Mouse (Mus musculus): ENCODE data around the gene Arhgap28. TPM values are rescaled to one million over a fixed set of nuclear protein-coding genes. Genes with fewer than 3 reads are reported as not detected.

Gene Arhgap28
- 4.8 and 9.4 TPM in 2 replicates for polyA plus RNA-seq (2012; rRNA removed)

DNA sequence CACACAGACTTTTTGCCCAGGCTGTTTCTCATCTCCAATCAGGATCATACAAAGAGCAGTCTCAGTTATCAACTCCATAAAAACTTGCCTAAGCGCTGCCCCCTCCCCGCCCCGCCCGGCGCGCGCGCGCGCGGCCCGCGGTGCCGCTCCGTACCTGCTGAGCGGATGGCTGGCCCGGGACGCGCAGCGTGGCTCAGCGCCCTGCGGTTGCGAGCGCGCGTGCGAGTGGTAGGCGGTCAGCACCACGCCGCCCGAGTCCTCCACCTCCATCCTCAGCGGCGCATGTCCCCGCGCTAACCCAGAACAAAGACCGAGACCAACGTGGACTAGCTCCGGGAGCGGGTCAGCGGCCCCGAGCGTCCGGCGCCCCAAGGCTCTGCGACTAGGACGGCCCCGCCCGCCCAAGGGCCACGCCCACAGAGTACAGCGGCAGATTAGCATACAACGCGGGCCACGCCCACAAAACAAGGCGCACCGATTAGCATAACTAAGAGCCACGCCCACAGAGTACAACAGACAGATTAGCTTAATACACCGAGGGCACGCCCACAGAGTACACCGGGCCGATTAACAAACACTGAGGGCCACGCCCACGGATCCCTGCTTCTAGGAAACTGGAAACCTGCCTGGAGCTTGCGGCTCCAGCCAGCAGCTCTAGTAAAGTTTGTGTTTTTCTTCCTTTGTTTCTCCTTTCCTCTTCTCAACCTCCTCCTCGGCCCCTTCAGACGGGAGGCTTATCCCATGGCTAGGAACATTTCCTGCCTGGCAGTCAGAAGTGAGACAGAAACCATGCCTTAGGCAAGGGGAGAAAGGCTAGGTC lies at the start of gene Arhgap28:
TSS of gene Arhgap28 (minus strand) at position 380 of the 820 bp plus-strand sequence.
- DNase-seq (ENCODE audit: low read depth): peak; percentile 92
- TF ChIP-seq POLR2A (IDR thresholded peaks at IDR 0.05; ENCODE audit: borderline replicate concordance, extremely low read depth, insufficient read depth, insufficient read length, poor library complexity, severe bottlenecking) (0 out of 2 replicates have a peak, but pooled peaks have one; percentile 19), CTCF (IDR thresholded peaks at IDR 0.05; ENCODE audit: borderline replicate concordance, extremely low read depth, insufficient read depth, insufficient read length) (no peak)

DNA sequence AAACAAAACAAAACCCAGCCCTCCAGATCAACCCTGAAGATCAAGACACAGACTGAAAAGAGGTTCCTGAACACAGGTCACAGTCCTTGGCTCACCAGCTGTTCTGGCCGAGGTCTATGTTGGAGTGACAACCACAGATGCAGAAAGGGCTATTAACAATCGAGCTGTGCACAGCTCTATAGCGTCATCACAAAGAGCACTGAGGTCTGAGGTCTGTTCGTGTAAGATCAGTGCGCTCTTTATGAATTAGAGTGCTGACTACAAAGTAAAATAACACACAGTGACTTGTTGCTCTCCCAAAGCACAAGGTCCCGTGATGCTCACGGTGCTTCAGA lies 42.4 kb upstream of the Arhgap28 start:
- TF ChIP-seq POLR2A (IDR thresholded peaks at IDR 0.05; ENCODE audit: borderline replicate concordance, extremely low read depth, insufficient read depth, insufficient read length, poor library complexity, severe bottlenecking) (no peak), CTCF (IDR thresholded peaks at IDR 0.05; ENCODE audit: borderline replicate concordance, extremely low read depth, insufficient read depth, insufficient read length) (no peak)
- DNase-seq (ENCODE audit: low read depth): no peak

DNA sequence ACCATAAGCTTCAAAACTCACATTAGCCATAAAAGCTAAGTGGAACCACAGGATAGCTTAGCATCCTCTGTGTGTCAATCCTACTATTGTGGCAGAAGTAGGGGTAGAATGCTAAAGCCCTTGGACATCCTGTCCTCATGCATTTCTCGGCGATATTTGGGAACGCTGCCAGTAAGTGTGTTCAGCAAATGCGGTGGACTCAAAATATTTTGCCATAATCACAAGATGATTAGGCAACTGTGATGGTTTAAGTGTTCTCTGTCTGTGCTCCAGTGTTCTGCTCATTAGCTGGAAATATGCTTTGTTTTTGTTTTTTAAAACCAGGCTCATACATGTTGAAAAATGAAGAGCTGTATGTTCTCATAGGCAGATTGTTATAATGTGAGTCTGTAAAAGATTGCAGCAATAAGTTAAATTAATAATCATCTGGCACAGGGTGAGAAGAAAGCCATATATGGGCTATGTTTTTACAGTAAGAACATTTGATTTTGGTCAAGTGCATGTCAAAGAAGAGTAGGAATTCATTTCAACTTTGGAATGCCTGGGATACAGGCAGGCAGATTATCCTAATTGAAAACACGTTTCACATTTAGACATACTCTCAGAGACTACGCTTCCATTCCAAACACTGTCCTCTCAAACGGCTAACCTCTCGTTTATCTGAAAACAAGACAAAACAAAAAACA lies 41.9 kb upstream of the Arhgap28 start:
- TF ChIP-seq POLR2A (IDR thresholded peaks at IDR 0.05; ENCODE audit: borderline replicate concordance, extremely low read depth, insufficient read depth, insufficient read length, poor library complexity, severe bottlenecking) (no peak), CTCF (IDR thresholded peaks at IDR 0.05; ENCODE audit: borderline replicate concordance, extremely low read depth, insufficient read depth, insufficient read length) (no peak)
- no peak for DNase-seq (ENCODE audit: low read depth)

DNA sequence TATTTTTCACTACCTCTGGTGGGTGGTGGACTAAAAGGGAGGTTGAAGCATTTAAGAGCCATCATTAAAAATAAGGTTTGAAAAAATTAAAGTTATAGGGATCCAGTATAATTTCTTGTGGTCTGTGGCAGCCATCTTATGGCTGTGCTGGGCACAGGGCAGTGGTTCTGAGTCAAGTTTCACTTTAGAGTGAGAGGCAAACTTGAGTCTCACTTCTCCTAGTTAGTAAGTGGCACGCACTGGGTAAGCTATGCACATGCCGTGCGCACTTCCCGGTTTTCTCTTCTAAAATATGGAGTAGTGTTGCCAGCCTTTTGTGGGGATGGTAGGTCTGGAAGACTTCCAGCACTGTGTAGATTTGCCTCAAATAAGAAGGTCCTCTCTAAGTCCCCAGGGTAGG lies 38.5 kb upstream of the Arhgap28 start:
- TF ChIP-seq CTCF (IDR thresholded peaks at IDR 0.05; ENCODE audit: borderline replicate concordance, extremely low read depth, insufficient read depth, insufficient read length): no peak
- no peak for TF ChIP-seq POLR2A (IDR thresholded peaks at IDR 0.05; ENCODE audit: borderline replicate concordance, extremely low read depth, insufficient read depth, insufficient read length, poor library complexity, severe bottlenecking)
- no peak for DNase-seq (ENCODE audit: low read depth)

DNA sequence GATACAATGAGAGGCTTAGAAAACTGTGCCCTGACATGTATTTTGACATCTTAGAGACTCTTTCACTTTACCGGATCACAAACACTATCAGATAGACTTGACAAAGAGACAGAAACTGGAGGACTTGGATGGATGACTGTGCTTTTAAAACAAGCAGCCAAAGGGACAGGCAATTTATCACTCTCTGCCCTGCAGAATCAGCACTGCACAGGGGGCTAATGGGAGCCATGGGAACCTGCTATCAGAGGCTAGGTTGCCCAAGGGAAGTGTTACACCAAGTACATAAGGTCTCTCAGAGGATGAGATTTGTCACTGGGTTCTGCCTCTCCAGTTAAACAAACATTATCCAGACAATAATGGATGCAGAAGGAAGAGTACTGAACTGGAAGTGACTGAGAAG lies 33.1 kb upstream of the Arhgap28 start:
- no peak for TF ChIP-seq CTCF (IDR thresholded peaks at IDR 0.05; ENCODE audit: borderline replicate concordance, extremely low read depth, insufficient read depth, insufficient read length)
- TF ChIP-seq POLR2A (IDR thresholded peaks at IDR 0.05; ENCODE audit: borderline replicate concordance, extremely low read depth, insufficient read depth, insufficient read length, poor library complexity, severe bottlenecking): no peak
- DNase-seq (ENCODE audit: low read depth): no peak

DNA sequence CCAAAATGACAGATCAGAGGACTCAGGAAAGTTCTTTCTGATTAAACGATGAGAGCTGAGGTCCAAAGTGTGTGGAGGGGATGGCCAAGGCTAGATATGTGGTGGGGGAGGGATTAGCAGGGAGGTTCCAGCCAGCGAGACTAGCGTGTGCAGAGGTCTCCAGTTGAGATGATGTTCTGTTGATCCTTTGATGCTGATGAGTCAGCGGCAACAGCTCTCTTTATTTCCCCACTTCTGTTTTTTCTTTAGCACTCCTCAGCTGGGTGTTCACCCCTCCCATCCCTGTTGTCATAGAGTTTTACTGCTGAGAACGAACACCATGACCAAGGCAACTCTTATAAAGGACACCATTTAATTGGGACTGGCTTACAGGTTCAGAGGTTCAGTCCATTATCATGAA lies 25.6 kb upstream of the Arhgap28 start:
- DNase-seq (ENCODE audit: low read depth): no peak
- TF ChIP-seq CTCF (IDR thresholded peaks at IDR 0.05; ENCODE audit: borderline replicate concordance, extremely low read depth, insufficient read depth, insufficient read length) (no peak), POLR2A (IDR thresholded peaks at IDR 0.05; ENCODE audit: borderline replicate concordance, extremely low read depth, insufficient read depth, insufficient read length, poor library complexity, severe bottlenecking) (no peak)

DNA sequence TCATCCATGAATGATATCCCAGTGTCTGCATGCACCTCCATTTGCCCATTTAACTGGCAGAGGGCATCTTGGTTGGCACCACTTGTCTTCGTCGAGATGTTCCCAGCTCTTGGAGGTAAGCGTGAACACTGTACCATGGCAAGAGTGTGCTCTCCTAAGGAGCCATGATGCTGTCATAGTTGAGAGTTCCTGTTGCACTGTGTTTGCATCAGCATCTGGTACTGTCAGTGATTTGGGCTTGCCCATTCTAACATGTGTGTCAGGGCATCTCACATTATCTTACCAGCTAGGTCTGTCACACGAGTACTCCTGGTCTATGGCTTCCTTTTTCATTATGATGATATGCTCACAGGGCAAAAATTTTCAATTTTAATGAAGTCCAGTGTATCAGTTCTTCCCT lies 24.6 kb upstream of the Arhgap28 start:
- TF ChIP-seq CTCF (IDR thresholded peaks at IDR 0.05; ENCODE audit: borderline replicate concordance, extremely low read depth, insufficient read depth, insufficient read length) (no peak), POLR2A (IDR thresholded peaks at IDR 0.05; ENCODE audit: borderline replicate concordance, extremely low read depth, insufficient read depth, insufficient read length, poor library complexity, severe bottlenecking) (no peak)
- no peak for DNase-seq (ENCODE audit: low read depth)

DNA sequence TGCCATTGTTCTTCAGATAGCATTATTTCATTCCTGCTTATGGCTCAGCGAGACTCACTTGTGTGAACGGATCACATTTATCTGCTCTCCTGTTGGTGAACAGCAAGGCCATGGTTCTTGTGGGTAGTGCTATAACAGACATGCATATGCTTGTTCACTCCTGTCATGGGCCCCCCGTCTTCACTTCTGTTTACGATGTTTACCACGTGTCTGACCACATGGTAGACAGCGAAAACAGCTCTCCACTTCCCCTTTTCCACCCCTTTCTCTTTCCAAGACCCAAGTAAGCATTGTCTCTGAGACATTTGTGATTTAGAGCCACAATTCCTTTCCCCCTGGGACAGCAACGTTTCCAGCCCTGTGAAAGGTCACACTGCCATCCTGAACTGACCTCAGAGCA lies 20.4 kb upstream of the Arhgap28 start:
- TF ChIP-seq POLR2A (IDR thresholded peaks at IDR 0.05; ENCODE audit: borderline replicate concordance, extremely low read depth, insufficient read depth, insufficient read length, poor library complexity, severe bottlenecking) (no peak), CTCF (IDR thresholded peaks at IDR 0.05; ENCODE audit: borderline replicate concordance, extremely low read depth, insufficient read depth, insufficient read length) (no peak)
- DNase-seq (ENCODE audit: low read depth): no peak

DNA sequence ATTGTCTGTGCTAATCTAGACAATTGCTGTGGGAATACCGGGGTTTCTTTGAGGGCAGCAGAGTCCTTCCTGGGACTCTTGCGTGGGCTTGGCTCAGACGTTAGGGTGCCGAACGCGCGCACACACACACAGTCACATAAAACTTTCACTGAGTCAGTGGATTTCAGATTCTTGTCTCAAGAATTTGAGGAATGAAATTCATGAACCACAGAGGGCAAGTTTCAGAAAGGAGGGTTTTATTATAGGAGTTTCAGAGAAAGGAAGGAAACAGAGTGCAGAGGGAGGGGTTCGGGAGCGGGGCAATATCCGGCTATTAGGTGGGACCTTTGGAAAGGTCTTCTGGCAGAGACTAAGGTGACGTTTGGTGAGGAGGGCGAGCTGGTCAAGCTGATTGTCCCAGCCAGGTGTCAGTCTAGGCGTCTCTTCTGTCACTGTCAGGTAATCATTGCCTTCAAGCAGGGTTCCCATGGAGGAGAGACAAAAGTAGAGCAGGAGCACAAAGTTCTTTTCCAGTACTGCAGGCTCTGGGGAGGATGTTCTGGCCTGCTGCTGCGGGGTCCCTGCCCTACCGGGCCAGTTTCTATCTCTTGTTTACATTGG lies 15.6 kb upstream of the Arhgap28 start:
- TF ChIP-seq POLR2A (IDR thresholded peaks at IDR 0.05; ENCODE audit: borderline replicate concordance, extremely low read depth, insufficient read depth, insufficient read length, poor library complexity, severe bottlenecking) (no peak), CTCF (IDR thresholded peaks at IDR 0.05; ENCODE audit: borderline replicate concordance, extremely low read depth, insufficient read depth, insufficient read length) (no peak)
- no peak for DNase-seq (ENCODE audit: low read depth)

DNA sequence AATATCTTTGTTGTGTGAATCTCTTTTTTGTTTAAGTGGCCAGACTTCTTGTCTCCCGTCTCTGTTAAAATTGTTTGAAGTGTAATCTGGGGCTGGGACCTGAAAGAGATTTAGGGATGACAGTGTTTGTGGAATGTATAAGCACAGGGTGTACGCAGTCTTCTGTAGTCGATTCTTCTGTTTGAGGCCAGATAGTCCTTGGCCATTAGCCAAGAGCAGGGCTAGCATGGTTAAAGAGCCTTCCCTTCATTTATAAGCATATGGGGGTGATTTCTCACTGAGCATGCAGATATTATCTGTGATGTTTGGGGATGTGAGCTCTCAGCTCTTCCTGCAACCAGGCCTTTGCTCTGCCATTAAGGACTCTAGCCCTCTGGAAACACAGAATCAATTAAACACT lies 13.2 kb upstream of the Arhgap28 start:
- TF ChIP-seq POLR2A (IDR thresholded peaks at IDR 0.05; ENCODE audit: borderline replicate concordance, extremely low read depth, insufficient read depth, insufficient read length, poor library complexity, severe bottlenecking) (no peak), CTCF (IDR thresholded peaks at IDR 0.05; ENCODE audit: borderline replicate concordance, extremely low read depth, insufficient read depth, insufficient read length) (no peak)
- DNase-seq (ENCODE audit: low read depth): peak; percentile 39

DNA sequence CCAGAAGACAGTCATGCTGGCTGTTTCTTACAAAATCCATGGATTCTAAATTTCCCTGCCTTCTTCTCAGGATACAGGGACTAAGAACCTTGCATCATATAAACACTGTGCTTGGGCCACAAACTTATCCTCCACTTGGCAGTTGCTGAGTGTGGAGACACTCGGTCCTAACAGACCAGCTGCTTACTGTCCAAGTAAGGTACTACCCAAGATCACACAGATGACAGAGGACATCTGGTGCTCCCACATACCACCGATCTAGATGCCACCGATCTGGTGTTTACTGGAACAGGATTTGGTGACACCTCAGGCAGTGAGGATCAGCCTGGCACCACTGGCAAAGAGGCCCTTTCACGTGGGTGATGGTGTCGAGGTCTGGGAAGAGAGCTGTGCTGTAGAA lies 7.7 kb upstream of the Arhgap28 start:
- DNase-seq (ENCODE audit: low read depth): no peak
- TF ChIP-seq CTCF (IDR thresholded peaks at IDR 0.05; ENCODE audit: borderline replicate concordance, extremely low read depth, insufficient read depth, insufficient read length) (no peak), POLR2A (IDR thresholded peaks at IDR 0.05; ENCODE audit: borderline replicate concordance, extremely low read depth, insufficient read depth, insufficient read length, poor library complexity, severe bottlenecking) (no peak)
